Mouse (Mus musculus) G1E (cell line): ENCODE measurements around the gene Pald1. TPM values are rescaled to one million over a fixed set of nuclear protein-coding genes. Genes with fewer than 3 reads are reported as not detected.

Source experiments
- ATAC-seq: 2 replicates; pipeline ENCODE4 v1.8.0; 2016; ENCODE audit warnings: mild to moderate bottlenecking; ENCODE audit not compliant: insufficient number of reproducible peaks, poor library complexity, low FRiP score, severe bottlenecking; ENCODE audit errors: extremely low read depth
- DNase-seq: peaks from one replicate; pipeline ENCODE4 v3.0.0; 2012; ENCODE audit warnings: low spot score
- H3K27me3 ChIP-seq: 2 replicates; pipeline ENCODE4 v1.6.1; 2012; ENCODE audit warnings: mild to moderate bottlenecking, low read length, inconsistent platforms; ENCODE audit not compliant: insufficient read depth
- H3K36me3 ChIP-seq: replicated peaks from 2 replicates; pipeline ENCODE3; 2012; ENCODE audit warnings: mild to moderate bottlenecking, inconsistent platforms
- H3K4me1 ChIP-seq: 2 replicates; pipeline ENCODE4 v1.6.1; 2012; ENCODE audit warnings: low read depth, low read length, inconsistent platforms, mixed read lengths; ENCODE audit not compliant: insufficient read depth
- H3K4me3 ChIP-seq: 2 replicates; pipeline ENCODE4 v1.5.1; 2012; ENCODE audit warnings: low read depth, mild to moderate bottlenecking, inconsistent platforms, low read length, moderate library complexity, mixed read lengths
- H3K9me3 ChIP-seq: replicated peaks from 2 replicates; pipeline ENCODE4 v1.6.1; 2012; ENCODE audit warnings: inconsistent platforms
- CTCF ChIP-seq: IDR thresholded peaks from 2 replicates; pipeline ENCODE4 v1.5.1; 2012; ENCODE audit warnings: low read depth, low read length, inconsistent platforms, mixed read lengths
- GATA1 ChIP-seq: IDR thresholded peaks from 2 replicates; pipeline ENCODE4 v1.6.1; 2012; ENCODE audit warnings: borderline replicate concordance, low read length, inconsistent platforms, mixed read lengths
- GATA2 ChIP-seq: IDR thresholded peaks from 2 replicates; pipeline ENCODE4 v1.6.1; 2012; ENCODE audit warnings: low read depth, low read length, inconsistent platforms, borderline replicate concordance
- POLR2AphosphoS5 ChIP-seq: IDR thresholded peaks from 2 replicates; pipeline ENCODE4 v1.6.1; 2012; ENCODE audit warnings: low read depth, low read length, inconsistent platforms; ENCODE audit not compliant: insufficient replicate concordance
- TAL1 ChIP-seq: conservative IDR thresholded peaks from 2 replicates; pipeline ENCODE4 v1.6.1; 2012; ENCODE audit warnings: low read depth, low read length, inconsistent platforms, mixed read lengths
- polyA plus RNA-seq: library from polyadenylated mRNA; stranded (reverse); fragments of >175 nt; gene quantifications from 2 replicates; pipeline ENCODE4 v1.2.3, GENCODE M21; 2012
- total RNA-seq, 2 experiments: library from RNA; stranded (forward) in 1 of 2; stranded (reverse) in 1 of 2; fragments of 200-1000 nt in 1 of 2; fragments of >200 nt in 1 of 2; fragmentation: Nextera tagmentation in 1 of 2; gene quantifications; 2 replicates each; pipeline ENCODE4 v1.2.3; 2014 to 2017

The Pald1 gene
- total and polyA plus RNA-seq, 3 experiments: 0.03 TPM; not detected in 2

GRCm38 (mm10) chr10:61378050-61378449, 5.3 kb downstream of the Pald1 start:
- Histone ChIP-seq H3K36me3 (no peaks in the 10 kb centered on the region), H3K4me1 (peaks cover 1% of the 10 kb centered on the region), H3K9me3 (no peaks in the 10 kb centered on the region), H3K27me3 (peaks cover 18% of the 10 kb centered on the region), H3K4me3 (no peak overlapping the region)
- DNase-seq (no peak), ATAC-seq (no peak)
- no peak for TF ChIP-seq GATA2
- no peak for TF ChIP-seq GATA1
- no peak for TF ChIP-seq POLR2AphosphoS5
- no peak for TF ChIP-seq TAL1

- Histone ChIP-seq H3K9me3 (no peaks in the 10 kb centered on the region), H3K4me3 (no peak overlapping the region), H3K4me1 (no peaks in the 10 kb centered on the region; the same call in 1 of the 2 replicates), H3K36me3 (no peaks in the 10 kb centered on the region), H3K27me3 (no peaks in the 10 kb centered on the region)
- ATAC-seq (no peak), DNase-seq (no peak)
- no peak for TF ChIP-seq GATA1
- no peak for TF ChIP-seq CTCF
- TF ChIP-seq TAL1: no peak
- TF ChIP-seq POLR2AphosphoS5: no peak
- TF ChIP-seq GATA2: no peak
Observed at GRCm38 (mm10) chr10:61374771-61375481, 8.4 kb downstream of the Pald1 start.

- Histone ChIP-seq H3K4me1 (no peaks in the 10 kb centered on the region; the same call in 1 of the 2 replicates), H3K4me3 (no peak overlapping the region), H3K27me3 (no peaks in the 10 kb centered on the region), H3K36me3 (no peaks in the 10 kb centered on the region), H3K9me3 (no peaks in the 10 kb centered on the region)
- no peak for TF ChIP-seq GATA2
- no peak for TF ChIP-seq GATA1
- TF ChIP-seq CTCF: no peak
- DNase-seq (no peak), ATAC-seq (no peak)
Observed at GRCm38 (mm10) chr10:61374076-61374475, 9.3 kb downstream of the Pald1 start.

- no peaks in the 10 kb centered on the region for H3K9me3 ChIP-seq
- no peaks in the 10 kb centered on the region for H3K36me3 ChIP-seq
- H3K4me1 ChIP-seq: no peaks in the 10 kb centered on the region; the same call in 1 of the 2 replicates
- no peak for TF ChIP-seq POLR2AphosphoS5
- TF ChIP-seq GATA1: no peak
- TF ChIP-seq GATA2: no peak
- TF ChIP-seq CTCF: no peak
- TF ChIP-seq TAL1: no peak
- DNase-seq (no peak), ATAC-seq (no peak)
- H3K27me3 ChIP-seq: no peaks in the 10 kb centered on the region
- no peak overlapping the region for H3K4me3 ChIP-seq
Observed at GRCm38 (mm10) chr10:61372585-61372923, 10.8 kb downstream of the Pald1 start.

- no peaks in the 10 kb centered on the region for H3K27me3 ChIP-seq
- H3K4me1 ChIP-seq: no peaks in the 10 kb centered on the region; the same call in 1 of the 2 replicates
- no peaks in the 10 kb centered on the region for H3K9me3 ChIP-seq
- H3K4me3 ChIP-seq: no peak overlapping the region
- no peaks in the 10 kb centered on the region for H3K36me3 ChIP-seq
- TF ChIP-seq TAL1 (no peak), GATA1 (no peak), GATA2 (no peak), CTCF (no peak), POLR2AphosphoS5 (no peak)
- DNase-seq (no peak), ATAC-seq (no peak)
Observed at GRCm38 (mm10) chr10:61371884-61372584, 11.3 kb downstream of the Pald1 start.

GRCm38 (mm10) chr10:61370273-61370979, 12.9 kb downstream of the Pald1 start:
- H3K4me1 ChIP-seq: no peaks in the 10 kb centered on the region; the same call in 1 of the 2 replicates
- H3K9me3 ChIP-seq: no peaks in the 10 kb centered on the region
- no peak for ATAC-seq
- DNase-seq: no peak
- H3K36me3 ChIP-seq: no peaks in the 10 kb centered on the region
- TF ChIP-seq CTCF (no peak), POLR2AphosphoS5 (no peak), GATA1 (no peak), GATA2 (no peak), TAL1 (no peak)
- no peak overlapping the region for H3K4me3 ChIP-seq
- H3K27me3 ChIP-seq: no peaks in the 10 kb centered on the region
